Mouse (Mus musculus) left cerebral cortex, adult 9 months (tissue): ENCODE data around the gene Cfap221.

Experiments
- DNase-seq, 2 experiments: peaks; one replicate each; pipeline ENCODE4 v3.0.0; 2022; ENCODE audit warnings: low spot score in 2 of 2

Cfap221 gene

DNA sequence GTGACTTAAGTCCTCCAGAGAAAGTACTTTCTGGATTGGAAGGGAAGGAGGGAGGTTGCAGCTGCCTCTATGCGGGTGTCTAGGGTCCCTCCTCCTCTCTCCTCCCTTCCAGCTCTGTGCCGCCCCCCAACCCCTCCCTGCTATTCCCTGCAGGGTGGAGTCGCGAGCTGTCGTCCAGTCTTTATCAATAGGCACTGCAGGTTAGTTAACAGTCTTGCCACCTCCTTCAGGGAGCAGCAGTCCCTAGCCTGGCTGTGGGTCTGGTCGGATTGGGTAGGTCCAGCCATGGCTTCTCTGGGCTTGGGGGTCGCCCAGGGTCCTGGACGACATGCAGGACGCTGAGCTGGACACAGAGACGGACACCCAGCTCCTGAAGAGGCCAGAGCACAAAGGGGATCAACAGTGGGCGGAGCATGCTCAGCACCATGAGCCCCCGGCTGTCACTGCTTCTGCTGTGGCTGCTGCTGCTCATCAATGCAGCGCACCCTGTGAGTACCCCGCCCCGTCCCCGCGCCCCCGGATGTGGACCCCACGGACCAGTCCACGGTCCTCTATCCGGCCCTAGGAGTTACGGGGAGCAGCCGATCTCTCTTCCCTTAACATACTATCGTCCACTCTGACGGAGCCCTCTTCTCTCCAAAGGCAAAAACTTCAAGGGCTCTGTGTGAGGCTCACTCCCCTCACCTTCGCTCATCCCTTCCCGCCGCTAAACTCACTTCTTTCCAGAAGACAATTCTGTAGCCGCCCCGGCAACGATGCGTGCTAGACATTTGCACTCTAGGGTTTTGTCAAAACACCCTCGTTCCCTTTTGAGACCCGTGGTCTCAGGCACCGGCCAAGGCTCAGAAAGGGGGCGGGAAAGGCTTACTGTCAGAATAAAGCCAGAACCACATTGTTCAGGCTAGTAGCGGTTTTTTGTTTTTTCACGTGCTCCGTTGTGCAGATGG lies 10.1 kb upstream of the Cfap221 start, which contains the start of gene Sctr:
TSS of gene Sctr (plus strand) at position 51 of the 947 bp plus-strand sequence.
- no peak for DNase-seq

DNA sequence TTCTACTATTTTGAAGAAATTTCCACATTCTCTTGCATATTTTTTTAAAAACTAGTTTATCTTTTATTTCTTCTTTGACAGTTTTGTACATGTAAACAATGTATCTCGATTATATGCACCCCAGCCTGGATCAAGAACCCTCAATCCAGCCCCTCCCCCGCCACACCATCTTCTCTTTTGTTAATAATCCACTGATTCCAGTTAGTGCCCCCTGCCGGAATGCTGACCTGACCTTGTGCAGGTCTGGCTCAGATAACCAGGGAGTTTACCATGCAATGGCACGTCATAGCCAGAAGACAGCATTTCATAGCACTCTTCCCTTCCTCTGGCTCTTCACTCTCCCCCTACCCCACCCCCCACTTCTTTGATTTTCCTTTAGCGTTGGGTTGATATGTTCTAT lies 610 bp upstream of the Cfap221 start:
- no peak for DNase-seq

DNA sequence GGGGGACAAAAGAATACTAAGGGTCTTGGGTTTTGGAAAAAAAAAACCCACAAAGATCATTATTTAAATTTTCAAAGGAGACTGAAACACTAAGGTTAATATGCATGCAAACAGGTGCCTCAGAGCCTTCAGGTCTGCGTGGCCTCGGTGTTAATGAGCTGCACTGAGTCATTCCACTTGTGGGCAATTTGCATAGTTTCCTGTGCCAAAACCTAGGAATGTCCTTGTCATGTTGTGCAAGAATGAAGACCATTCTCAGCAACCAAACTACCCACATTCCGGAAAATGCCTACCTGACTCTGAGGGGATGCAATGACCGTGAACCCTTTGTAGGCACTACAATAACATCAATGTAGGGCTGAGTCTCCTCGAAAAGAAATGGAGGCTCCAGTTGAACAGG lies 10.5 kb downstream of the Cfap221 start:
- no peak for DNase-seq

DNA sequence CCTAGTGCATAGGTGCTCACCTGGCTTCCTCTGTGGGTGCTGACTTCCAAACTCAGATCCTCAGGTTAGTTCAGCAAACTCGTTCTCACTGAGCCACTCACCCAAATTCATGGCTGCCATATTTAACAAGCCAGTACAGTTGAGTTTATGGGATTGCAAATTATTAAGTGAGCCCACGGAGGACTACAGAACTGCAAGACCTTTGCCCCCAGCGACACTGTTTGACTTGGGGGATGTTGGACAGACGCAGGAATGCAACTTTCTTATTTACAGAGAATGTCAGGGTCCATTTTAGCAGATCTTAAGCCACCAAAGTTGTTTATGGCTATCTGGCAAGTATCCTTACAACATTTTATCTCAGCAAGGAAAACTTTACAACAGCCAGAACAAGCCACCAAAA lies 21.9 kb downstream of the Cfap221 start:
- DNase-seq, result no peak

DNA sequence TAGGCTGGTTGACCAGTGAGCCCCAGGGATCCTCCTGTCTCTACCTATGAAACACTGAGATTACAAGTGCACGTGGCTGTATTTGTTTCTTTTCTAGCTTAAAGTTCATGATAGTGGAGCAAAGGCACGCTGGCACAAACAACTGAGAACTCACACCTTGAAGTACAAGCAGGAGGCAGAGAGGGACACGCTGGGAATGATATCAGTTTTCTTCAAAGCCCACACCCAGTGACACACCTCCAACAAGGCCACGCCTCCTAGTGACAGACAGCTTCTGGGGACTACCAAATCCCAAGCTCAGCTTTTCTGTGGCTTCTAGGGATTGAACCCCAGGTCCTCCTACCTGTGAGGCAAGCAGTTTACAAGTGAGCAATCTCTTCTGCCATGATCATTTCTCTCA lies 23.9 kb downstream of the Cfap221 start:
- no peak for DNase-seq

DNA sequence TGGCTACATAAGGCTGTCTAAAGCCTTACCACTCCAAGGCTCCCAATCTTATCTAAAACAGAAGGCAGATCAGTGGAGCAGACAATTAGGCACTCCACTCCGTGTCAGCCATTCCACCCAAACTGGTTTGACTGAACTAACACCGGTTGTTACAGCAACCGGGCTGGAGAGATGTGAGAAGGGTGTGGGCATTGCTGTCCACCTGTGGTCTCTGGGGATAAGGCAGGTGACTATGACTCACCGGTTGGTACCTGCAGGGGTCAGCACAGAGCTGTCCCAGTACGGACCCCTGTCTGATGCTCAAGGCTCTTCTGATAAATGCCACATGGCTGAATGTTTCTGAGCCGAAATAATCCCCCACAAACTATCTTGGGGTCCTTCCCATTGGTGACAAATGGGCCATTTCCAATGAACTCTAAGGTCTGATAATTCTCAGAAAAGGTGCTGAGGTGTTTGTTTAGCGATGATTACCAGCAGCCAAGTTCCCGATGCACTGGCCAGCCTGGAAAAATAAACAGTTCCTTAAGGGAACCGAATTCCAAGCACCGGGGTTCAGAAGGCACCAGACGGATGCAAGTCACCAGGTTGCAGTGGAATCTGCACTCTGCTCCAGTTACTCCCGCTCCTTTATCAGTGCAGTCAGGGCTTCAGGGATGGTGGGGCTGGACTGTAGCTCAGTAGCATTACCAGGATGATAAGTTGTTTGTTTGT lies 31.1 kb downstream of the Cfap221 start:
- DNase-seq, result no peak

DNA sequence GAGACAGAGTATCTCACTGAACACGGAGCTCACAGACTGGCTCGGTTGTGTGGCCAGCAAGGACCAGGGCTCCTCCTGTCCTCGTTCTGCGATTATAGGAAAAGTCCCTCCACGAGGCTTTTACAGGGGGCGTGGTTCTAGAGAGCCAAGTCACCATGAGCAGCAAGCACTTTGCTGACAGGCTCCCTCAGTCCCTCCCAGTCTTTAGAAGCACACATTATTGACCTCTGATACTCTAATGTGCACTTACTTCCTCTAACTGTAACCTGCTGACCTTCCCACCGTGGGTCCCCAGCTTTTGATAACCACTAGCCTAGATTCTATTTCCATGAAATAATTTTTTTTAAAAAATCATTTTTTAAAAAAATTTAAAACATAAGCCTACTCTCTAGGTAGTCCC lies 37.1 kb downstream of the Cfap221 start:
- no peak for DNase-seq

DNA sequence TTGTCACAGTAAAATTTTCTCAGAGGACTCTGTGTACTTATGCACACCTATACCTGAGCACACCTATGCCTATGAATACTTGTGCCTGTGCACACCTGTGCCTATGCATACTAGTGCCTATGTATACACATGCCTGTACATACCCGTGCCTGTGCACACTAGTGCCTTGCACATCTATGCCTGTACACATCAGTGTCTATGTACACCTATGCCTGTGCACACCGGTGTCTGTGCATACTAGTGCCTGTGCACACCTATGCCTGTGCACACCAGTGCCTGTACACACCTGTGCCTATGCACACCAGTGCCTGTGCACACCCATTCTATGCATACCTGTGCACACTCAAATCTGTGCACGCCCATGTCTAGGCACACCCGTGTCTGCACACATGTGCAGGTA lies 37.6 kb downstream of the Cfap221 start:
- no peak for DNase-seq

DNA sequence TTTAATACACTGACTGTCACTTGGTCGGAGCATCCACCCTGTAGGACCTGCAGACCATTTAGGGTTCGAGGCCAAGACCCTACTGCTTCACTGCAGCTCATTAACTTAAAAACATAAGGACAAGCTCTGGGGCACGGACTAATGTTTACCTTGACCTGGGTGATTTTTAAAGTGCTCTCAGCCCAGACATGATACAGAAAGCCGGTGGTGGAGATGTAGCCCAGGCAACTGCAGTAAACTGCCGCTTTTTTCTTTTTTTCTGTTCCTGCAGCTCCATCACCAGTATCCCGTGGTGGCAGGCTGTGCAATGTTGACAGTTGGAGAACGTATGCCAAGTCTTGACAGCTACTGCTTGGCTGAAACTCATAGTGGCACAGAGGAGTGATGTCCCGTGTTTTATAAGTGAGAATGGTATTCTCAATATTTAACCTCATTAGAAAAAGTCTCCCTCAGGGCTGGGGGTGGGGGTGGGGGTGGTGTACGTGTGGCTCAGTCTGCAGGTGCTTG lies 39.3 kb downstream of the Cfap221 start:
- DNase-seq, result no peak

DNA sequence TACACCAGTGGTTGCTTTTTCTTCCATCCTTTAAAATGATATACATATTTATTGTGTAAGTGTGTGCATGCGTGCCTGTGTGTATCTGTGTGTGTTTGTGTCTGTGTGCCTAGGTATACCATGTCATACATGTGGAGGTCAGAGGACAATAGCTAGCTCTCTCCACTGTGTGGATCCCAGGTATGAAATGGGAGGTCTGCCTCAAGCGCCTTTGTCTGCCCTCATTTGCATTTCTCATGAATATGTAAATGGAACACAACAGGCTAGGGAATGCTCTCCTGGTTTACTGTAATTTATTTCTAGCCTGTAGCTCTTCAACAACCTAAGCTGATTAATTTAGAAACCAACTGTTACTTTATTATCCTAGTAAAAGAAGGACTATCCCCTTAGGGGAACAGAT lies 42.4 kb downstream of the Cfap221 start:
- no peak for DNase-seq

DNA sequence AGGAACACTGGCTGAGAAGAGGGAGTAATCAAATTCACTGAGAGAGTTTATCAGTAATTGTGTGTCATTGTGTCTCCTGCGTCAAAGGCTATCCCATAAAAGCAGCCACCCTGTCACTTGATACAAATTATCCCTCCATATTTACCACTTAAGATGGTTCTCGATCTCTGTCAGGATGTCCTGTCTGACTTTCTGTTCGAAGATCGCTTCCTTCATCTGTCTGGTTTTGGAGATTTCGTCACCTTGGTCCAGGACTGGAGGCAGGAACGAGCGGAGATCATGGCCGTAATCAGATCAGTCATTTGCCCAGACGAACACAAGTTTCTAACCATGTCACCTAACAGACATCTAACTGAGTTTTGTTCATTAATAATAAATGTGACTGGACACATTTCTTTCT lies 43.6 kb downstream of the Cfap221 start:
- DNase-seq, result no peak

DNA sequence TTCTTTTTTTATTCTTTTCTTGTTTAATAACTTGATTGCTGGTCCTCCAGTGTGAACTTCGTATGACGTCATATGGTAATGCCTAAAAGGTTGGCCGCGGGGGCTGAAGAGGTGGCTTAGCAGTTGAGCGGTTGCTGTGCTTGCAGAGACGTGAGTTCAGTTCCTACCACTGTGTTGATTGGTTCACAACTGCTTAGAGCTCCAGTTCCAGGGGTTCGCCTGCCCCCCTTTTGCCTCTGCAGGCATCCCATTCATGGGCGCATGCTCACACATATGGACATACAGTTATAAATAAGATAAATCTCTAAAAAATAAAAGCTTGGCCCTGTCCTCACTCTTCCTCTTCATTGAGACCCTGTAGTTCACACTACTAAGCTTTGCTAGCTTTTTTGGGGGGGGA lies 46.9 kb downstream of the Cfap221 start:
- no peak for DNase-seq

DNA sequence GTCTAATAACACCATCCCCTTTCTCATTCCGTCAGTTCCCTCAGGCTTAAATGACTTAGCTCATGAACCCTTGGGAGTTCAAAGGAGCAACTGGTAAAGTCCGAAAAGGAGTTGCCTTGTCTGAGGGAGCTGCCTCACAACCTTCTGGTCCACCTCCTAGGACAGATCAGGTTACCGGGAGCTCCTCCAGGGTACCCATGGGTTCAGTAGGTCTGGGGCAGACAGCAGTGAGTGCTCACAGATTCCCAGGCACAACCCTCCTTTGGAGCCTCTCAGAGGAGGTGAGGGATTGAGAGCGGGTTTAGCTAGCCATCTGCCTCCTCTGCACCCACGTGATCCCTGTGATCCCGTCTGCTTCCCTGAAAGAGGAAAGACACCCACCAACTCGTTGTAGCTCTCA lies 60.2 kb downstream of the Cfap221 start:
- DNase-seq, result no peak

DNA sequence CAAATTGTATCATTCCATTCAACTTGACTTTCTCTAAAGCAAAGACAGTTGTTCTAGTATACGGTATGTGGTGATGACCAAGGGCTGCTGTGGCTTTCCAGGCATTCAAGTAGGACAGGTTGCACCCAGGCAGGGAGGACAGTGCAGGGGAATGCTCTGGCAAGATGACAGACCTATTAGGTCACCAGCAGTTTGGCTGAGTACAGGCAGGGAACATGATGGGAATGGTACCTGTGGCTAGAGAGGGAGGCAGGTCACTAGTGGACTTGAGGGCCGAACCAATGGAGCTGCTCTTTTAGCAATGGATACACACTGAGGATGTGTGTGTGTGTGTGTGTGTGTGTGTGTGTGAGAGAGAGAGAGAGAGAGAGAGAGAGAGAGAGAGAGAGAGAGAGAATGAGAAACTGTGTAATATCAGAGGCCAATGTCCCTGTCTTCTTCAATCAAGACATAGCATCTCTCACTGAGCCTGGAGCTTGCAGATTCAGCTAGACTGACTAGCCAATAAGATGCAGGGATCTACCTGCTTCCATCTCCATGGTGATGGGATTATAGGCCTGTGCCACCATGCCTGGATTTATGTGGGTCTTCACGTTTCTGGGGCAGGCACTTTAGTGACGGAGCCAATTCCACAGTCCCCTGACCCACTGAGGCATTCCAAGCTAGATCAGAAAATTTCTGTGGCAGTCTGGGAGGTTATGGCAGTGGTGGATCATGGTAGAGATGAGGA lies 65.4 kb downstream of the Cfap221 start:
- no peak for DNase-seq

DNA sequence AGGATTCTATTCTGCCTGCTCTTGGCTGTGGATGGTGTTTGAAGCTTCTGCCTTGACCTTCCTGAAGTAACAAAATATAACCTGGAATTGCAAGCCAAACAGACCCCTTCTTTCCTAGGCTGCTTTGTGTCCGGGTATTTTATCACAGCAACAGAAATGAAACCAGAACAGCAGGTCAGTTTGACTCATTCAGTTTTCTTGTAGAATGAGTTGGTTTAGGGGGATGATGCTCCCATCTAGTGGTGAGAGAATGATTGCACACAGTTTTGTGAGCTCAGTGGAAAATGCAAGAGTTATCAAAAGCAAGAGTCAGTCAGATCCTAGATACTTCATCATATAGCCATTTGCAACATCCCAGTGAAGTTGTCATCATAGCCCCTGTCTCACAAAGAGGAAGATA lies 67.3 kb downstream of the Cfap221 start:
- DNase-seq, result peak in 1 of 2 experiments; percentile 47

DNA sequence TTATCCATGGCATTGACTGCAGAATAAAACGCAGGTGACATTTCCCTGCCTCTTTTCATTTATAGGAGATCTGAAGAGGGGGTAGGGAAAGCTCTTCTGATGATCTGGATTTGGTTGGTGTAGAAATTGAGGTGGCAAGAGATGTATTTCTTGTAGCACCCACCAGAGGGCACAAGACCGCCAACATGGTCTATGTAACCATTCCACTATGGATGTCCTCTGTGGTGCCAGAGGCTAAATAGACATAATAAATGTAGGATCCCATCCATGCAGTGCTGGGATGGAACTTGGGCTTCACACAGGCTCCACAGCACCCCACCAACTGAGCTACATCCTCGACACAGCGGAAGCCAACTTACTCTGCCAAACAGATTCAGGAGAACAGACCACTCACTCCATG lies 77.7 kb downstream of the Cfap221 start:
- DNase-seq, result peak in 1 of 2 experiments; percentile 40

DNA sequence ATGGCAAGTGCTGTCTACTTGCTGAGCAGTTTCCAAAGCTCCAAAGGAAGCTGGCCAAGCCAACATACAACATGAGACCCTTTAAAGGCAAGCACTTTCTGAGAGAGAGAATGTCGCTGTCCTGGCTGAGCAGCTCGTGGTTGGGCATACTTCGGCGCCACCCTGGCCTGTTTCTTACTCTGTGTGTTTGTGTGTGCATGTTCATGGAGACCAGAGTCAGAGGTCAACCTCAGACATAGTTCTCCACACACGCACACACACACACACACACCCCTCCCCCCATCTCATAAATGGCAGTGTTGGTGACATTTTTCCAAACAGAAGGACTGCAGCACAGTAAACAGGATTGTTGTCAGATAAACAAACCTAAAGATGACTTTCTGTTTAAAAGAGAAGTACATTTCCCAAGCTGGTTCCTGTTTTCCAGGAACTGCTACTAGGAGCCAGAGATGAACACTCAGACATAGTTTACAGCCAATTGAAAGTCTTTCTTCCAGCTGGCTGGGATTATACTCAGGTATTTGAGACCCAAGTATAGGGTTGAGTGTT lies 80.1 kb downstream of the Cfap221 start:
- no peak for DNase-seq

DNA sequence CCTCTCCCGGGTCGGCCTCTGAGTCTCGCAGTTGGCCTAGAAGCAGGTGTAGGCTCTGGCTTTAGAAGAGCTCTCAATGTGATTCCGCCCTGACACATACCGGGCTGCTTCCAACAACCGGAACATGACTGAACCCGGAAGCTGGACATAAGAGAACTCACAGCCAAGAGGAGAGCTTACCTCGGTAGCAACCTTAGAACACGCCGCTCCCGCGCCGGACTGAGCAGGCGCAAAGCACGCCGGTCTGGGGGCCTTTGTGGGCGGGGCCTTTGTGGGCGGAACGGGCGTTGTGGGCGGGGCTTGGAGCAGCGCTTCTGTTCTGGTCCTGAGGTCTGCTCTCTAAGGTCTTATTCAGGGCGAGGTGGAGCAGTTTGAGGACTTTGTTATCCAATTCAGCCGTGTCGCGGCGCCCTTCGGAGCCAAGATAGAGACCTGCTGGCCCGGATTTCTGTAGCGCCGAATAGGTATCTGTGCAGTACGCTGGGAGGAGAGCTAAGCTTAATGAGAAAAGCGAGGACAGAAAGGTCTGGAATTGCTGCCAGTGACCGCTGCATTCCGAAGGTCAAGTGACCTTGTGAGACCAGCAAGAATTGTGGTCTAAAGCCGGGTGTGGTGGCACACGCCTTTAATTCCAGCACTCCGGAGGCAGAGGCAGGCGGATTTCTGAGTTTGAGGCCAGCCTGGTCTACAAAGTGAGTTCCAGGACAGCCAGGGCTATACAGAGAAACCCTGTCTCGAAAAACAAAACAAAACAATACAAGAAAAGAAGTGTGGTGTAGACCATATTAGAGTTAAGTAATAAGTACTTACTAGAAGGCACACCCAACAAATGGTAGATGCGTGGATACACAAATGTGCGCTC lies 83.8 kb downstream of the Cfap221 start, which contains the start of gene Tmem177:
TSS of gene Tmem177 (minus strand) at position 256 of the 862 bp plus-strand sequence.
- peak; percentile 73 to 91 for DNase-seq

DNA sequence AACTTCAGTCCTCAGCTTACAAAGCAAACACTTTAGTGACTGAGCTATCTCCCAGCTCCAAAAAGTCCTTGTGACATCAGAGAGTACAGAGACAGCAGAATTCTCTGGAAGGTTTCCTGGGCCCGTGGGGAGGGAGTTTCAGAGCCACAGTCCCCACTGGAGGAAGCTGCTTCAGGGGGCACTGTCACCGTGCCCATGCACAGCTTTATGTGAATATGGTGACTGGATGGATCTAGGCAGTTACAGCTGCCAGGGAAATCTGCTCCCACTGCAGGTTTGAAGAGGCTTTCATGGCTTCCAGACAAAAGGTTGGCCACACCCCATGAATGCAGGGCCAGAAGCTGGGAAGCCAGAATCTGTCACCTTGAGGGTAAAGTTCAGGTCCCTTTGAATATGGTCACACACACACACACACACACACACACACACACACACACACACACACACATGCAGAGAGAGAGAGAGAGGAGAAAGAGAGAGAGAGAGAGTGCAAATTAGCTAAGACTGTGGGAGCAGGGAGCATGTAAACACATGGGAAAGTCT lies 89.8 kb downstream of the Cfap221 start:
- DNase-seq, result no peak

DNA sequence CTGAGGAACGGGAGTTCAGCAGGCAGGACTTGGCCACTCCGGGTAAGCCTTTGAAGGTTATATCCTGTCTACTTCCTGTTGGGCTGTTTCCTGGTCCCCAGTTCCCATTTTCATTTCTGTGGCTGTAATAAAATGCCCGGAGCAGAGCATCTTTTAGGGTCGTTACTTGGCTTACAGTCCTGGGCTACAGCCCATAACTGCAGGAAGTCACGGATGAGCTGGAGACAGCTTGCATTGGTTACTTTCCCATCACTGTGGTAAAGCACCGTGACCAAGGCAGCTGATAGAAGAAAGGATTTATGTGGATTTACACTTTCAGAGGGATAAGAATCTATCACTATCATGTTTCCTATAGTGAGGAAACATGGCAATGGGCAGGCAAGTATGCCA lies 93.8 kb downstream of the Cfap221 start:
- DNase-seq, result no peak
